In the genomic region with DNA sequence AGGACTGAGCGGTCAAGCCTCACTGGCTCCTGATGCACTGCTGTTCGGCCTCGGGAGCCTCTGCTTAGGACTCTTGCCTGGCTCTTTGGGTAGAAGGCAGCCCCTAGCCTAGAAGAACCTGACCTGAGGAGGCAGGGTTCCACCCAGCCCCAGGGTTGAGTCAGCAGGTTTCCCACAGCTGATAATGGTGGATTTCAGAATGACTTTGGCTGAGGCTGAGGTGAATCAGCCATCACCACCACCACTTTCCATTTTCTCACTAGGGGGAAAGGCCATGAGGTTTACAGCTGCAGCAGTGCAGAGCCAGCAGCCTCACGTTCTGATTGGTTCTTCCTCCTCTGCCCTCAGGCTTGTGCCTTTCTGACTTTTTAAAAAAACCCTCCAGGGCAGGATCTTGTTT, we compare ENCODE assay signal across 25 mouse cellular contexts. TPM values are rescaled to one million over a fixed set of nuclear protein-coding genes. Genes with fewer than 3 reads are reported as not detected.
DNase-seq lines count a peak whose midpoint lies in the region; ATAC-seq and TF ChIP-seq lines count a peak whose summit lies in the region.
"Had no signal": no experiment of that assay in that cellular context is flagged by ENCODE, and none has a peak within 500 bp of the region (broad histone marks: within the 10 kb centered on the region; RNA-seq: fewer than 3 reads in every experiment).

No protein-coding gene starts in this region.

- peak; percentile 93 for TF ChIP-seq EP300 in CH12.LX (IDR thresholded peaks at IDR 0.05; ENCODE audit: low read length)

- in situ Hi-C loops in CH12.LX (cut with MboI; ENCODE audit: low pct_ligation_motif_present, low pct_unique_long_range_greater_than_20kb, low sequenced_read_pairs): loop anchor here (5.0 kb wide), 2 partner anchors 36 to 81 kb away; no protein-coding TSS in a partner anchor

- dilution Hi-C loops in CH12.LX (cut with MboI; ENCODE audit: extremely low pct_ligation_motif_present, extremely low pct_unique_long_range_greater_than_20kb, low sequenced_read_pairs): no loop called here

- TF ChIP-seq RAD21 in CH12.LX (IDR thresholded peaks at IDR 0.05; ENCODE audit: low read depth, low read length): no peak

- peak; percentile 94 for DNase-seq in CH12.LX (ENCODE audit: extremely low read depth)
- peak; percentile 21 for DNase-seq in T-cell, adult 2 months (ENCODE audit: low spot score)
- peak; percentile 27 for DNase-seq in thymus, postnatal 14 days
- no peak for DNase-seq in kidney, adult 11 months
- DNase-seq in kidney, postnatal 10 days: no peak
- no peak for DNase-seq in cerebellum, adult 2 months
- DNase-seq: cerebellum, adult 11 months; lung, embryonic 14.5 days; midbrain, embryonic 14.5 days; retina, postnatal 1 day had no signal

- H3K4me1 ChIP-seq in neural tube, embryonic 13.5 days (replicated peaks): 0 out of 2 replicates have a peak, but pooled peaks cover 8% of the 10 kb centered on the region
- H3K4me1 ChIP-seq in neural tube, embryonic 15.5 days: peaks cover 6% of the 10 kb centered on the region; the same call in 1 of the 2 replicates
- peaks cover 21 to 63% of the 10 kb centered on the region in 2 experiments for H3K4me1 ChIP-seq in CH12.LX (ENCODE audit: control insufficient read depth in 1 of 2, insufficient read depth in 2 of 2)
- H3K4me1 ChIP-seq in cerebellum, adult 2 months (ENCODE audit: control insufficient read depth, insufficient read depth, low read length): peaks cover under 1% of the 10 kb centered on the region; the same call in 1 of the 2 replicates
- H3K4me1 ChIP-seq: forebrain, embryonic 12.5 days; neural tube, embryonic 12.5 days had no signal

- no peak overlapping the region for H3K4me3 ChIP-seq in neural tube, embryonic 13.5 days
- no peak overlapping the region for H3K4me3 ChIP-seq in neural tube, embryonic 15.5 days (replicated peaks)
- H3K4me3 ChIP-seq in CH12.LX (replicated peaks in 1 of 3; ENCODE audit: low read depth in 2 of 3, low read length in 2 of 3, poor library complexity in 1 of 3): no peak overlapping the region
- no peak overlapping the region for H3K4me3 ChIP-seq in cerebellum, adult 2 months (replicated peaks; ENCODE audit: insufficient read depth, low read depth, low read length)
- H3K4me3 ChIP-seq: embryonic facial prominence, embryonic 13.5 days; forebrain, embryonic 12.5 days; hindbrain, embryonic 10.5 days; intestine, embryonic 15.5 days; neural tube, embryonic 12.5 days had no signal

- H3K27me3 ChIP-seq in neural tube, embryonic 13.5 days: no peaks in the 10 kb centered on the region
- H3K27me3 ChIP-seq in neural tube, embryonic 15.5 days (replicated peaks): no peaks in the 10 kb centered on the region
- peaks cover 2% of the 10 kb centered on the region for H3K27me3 ChIP-seq in CH12.LX (replicated peaks)
- H3K27me3 ChIP-seq in cerebellum, adult 2 months (ENCODE audit: control insufficient read depth, insufficient read depth, low read length): no peaks in the 10 kb centered on the region
- H3K27me3 ChIP-seq: embryonic facial prominence, embryonic 13.5 days; forebrain, embryonic 12.5 days; intestine, embryonic 15.5 days; neural tube, embryonic 12.5 days had no signal

- no peak overlapping the region for H3K4me2 ChIP-seq in neural tube, embryonic 13.5 days
- no peak overlapping the region for H3K4me2 ChIP-seq in neural tube, embryonic 15.5 days
- no peak overlapping the region for H3K4me2 ChIP-seq in CH12.LX (ENCODE audit: insufficient read depth, low read depth, poor library complexity, severe bottlenecking)
- H3K4me2 ChIP-seq: embryonic facial prominence, embryonic 13.5 days; forebrain, embryonic 12.5 days; intestine, embryonic 15.5 days; lung, embryonic 14.5 days; neural tube, embryonic 12.5 days had no signal

- no peak for ATAC-seq in neural tube, embryonic 13.5 days (ENCODE audit: low read depth)
- no peak for ATAC-seq in neural tube, embryonic 15.5 days (ENCODE audit: low FRiP score)
- ATAC-seq: intestine, embryonic 15.5 days had no signal

- no peak for TF ChIP-seq CTCF in CH12.LX (conservative IDR thresholded peaks at IDR 0.05 in 1 of 2, IDR thresholded peaks at IDR 0.05 in 1 of 2; ENCODE audit: low read depth in 2 of 2, low read length in 2 of 2)
- TF ChIP-seq CTCF in cerebellum, adult 2 months (IDR thresholded peaks at IDR 0.05; ENCODE audit: borderline replicate concordance, insufficient read depth, low read depth, low read length): no peak

- no peak for TF ChIP-seq POLR2A in CH12.LX (IDR thresholded peaks at IDR 0.05; ENCODE audit: low read depth, low read length)
- no peak for TF ChIP-seq POLR2A in cerebellum, adult 2 months (IDR thresholded peaks at IDR 0.05; ENCODE audit: borderline replicate concordance, insufficient read depth, low read length)

- no peaks in the 10 kb centered on the region for H3K79me2 ChIP-seq in CH12.LX (replicated peaks; ENCODE audit: control insufficient read depth, extremely low read depth, insufficient read depth, poor library complexity, severe bottlenecking)

- no peak overlapping the region for H3K27ac ChIP-seq in neural tube, embryonic 13.5 days (replicated peaks)
- no peak overlapping the region for H3K27ac ChIP-seq in neural tube, embryonic 15.5 days (replicated peaks)
- H3K27ac ChIP-seq in CH12.LX (ENCODE audit: insufficient read depth, low read depth): no peak overlapping the region
- no peak overlapping the region for H3K27ac ChIP-seq in cerebellum, adult 2 months (ENCODE audit: insufficient read depth, low read length)
- H3K27ac ChIP-seq: embryonic facial prominence, embryonic 13.5 days; forebrain, embryonic 12.5 days; hindbrain, embryonic 10.5 days; intestine, embryonic 15.5 days; kidney, postnatal 0 days; neural tube, embryonic 12.5 days had no signal

- H3K9ac ChIP-seq in neural tube, embryonic 13.5 days: peak overlapping the region; percentile 34; the same call in 1 of the 2 replicates
- H3K9ac ChIP-seq in neural tube, embryonic 15.5 days (replicated peaks): no peak overlapping the region
- no peak overlapping the region for H3K9ac ChIP-seq in CH12.LX (ENCODE audit: insufficient read depth, low read depth)
- H3K9ac ChIP-seq: embryonic facial prominence, embryonic 13.5 days; forebrain, embryonic 12.5 days; intestine, embryonic 15.5 days; lung, embryonic 14.5 days; neural tube, embryonic 12.5 days had no signal

- peaks cover 6% of the 10 kb centered on the region; the same call in 1 of the 2 replicates for H3K36me3 ChIP-seq in neural tube, embryonic 13.5 days
- H3K36me3 ChIP-seq in neural tube, embryonic 15.5 days: no peaks in the 10 kb centered on the region
- H3K36me3 ChIP-seq in CH12.LX (replicated peaks in 1 of 2; ENCODE audit: control insufficient read depth in 1 of 2, insufficient read depth in 1 of 2, low read length in 1 of 2): peaks cover 0 to 29% of the 10 kb centered on the region in 2 experiments
- H3K36me3 ChIP-seq: intestine, embryonic 15.5 days had no signal

- H3K9me3 ChIP-seq in neural tube, embryonic 13.5 days: no peaks in the 10 kb centered on the region
- no peaks in the 10 kb centered on the region for H3K9me3 ChIP-seq in neural tube, embryonic 15.5 days (replicated peaks)
- no peaks in the 10 kb centered on the region for H3K9me3 ChIP-seq in CH12.LX (replicated peaks; ENCODE audit: low read length)
- H3K9me3 ChIP-seq: embryonic facial prominence, embryonic 13.5 days; forebrain, embryonic 12.5 days; hindbrain, embryonic 10.5 days; intestine, embryonic 15.5 days; neural tube, embryonic 12.5 days had no signal

- WGBS in neural tube, embryonic 13.5 days: 85% methylated on average over 4 of the region's 4 CpGs
- WGBS in neural tube, embryonic 15.5 days: 84% methylated on average over 4 of the region's 4 CpGs
- WGBS in cerebellum, adult 2 months: 61% methylated on average over 4 of the region's 4 CpGs

TF ChIP-seq in CH12.LX, 34 proteins besides CTCF, POLR2A, EP300 and RAD21 (continues in another document):
- TF ChIP-seq MAX (IDR thresholded peaks at IDR 0.05; ENCODE audit: low read length): peak; percentile 86
- no peak for TF ChIP-seq USF2 (conservative IDR thresholded peaks at IDR 0.05; ENCODE audit: low read depth, low read length)
- TF ChIP-seq NRF1 (IDR thresholded peaks at IDR 0.05; ENCODE audit: low read depth, low read length): peak; percentile 44; the same call in 1 of the 2 replicates
- TF ChIP-seq NELFE (IDR thresholded peaks at IDR 0.05; ENCODE audit: low read depth, low read length): no peak
- 0 out of 2 replicates have a peak, but pooled peaks have one; percentile 42 for TF ChIP-seq CHD1 (IDR thresholded peaks at IDR 0.05; ENCODE audit: low read depth, low read length)
- peak; percentile 86 for TF ChIP-seq JUND (conservative IDR thresholded peaks at IDR 0.05; ENCODE audit: low read depth, low read length)
- TF ChIP-seq MYC (IDR thresholded peaks at IDR 0.05; ENCODE audit: low read depth, low read length): peak; percentile 93
- TF ChIP-seq TCF12 (IDR thresholded peaks at IDR 0.05; ENCODE audit: low read depth, low read length): peak; percentile 92
- TF ChIP-seq UBTF (IDR thresholded peaks at IDR 0.05; ENCODE audit: low read depth, low read length): 0 out of 2 replicates have a peak, but pooled peaks have one; percentile 26
- no peak for TF ChIP-seq ZC3H11A (IDR thresholded peaks at IDR 0.05; ENCODE audit: low read depth, low read length)
- no peak for TF ChIP-seq POLR2AphosphoS2 (IDR thresholded peaks at IDR 0.05; ENCODE audit: low read depth, low read length)
- TF ChIP-seq SIN3A (IDR thresholded peaks at IDR 0.05; ENCODE audit: low read length): peak; percentile 96

RNA-seq across cellular contexts. Expression of a gene that starts 21.9 kb away (rescaled TPM):
- polyA plus RNA-seq in neural tube, embryonic 13.5 days (2015; fragmentation: Nextera tagmentation; extraction: Ambion mirVana): 5.9 TPM in 2 replicates
- polyA plus RNA-seq in neural tube, embryonic 15.5 days (2015; fragmentation: Nextera tagmentation; extraction: Ambion mirVana): 5.0 and 50.9 TPM in 2 replicates
- total RNA-seq in CH12.LX (2012; rRNA removed): 0.46 and 0.55 TPM in 2 replicates
- total RNA-seq in CH12.LX (2014; rRNA removed): 0.77 and 0.85 TPM in 2 replicates
- 4.4 and 5.5 TPM in 2 replicates for polyA plus RNA-seq in CH12.LX (2012; ENCODE audit: insufficient read length, low read depth)
- polyA plus RNA-seq in cerebellum, adult 2 months (2012; rRNA removed): 3.4 and 3.6 TPM in 2 replicates

RNA-seq across cellular contexts. Expression of a gene that starts 29.1 kb away (rescaled TPM):
- polyA plus RNA-seq in neural tube, embryonic 13.5 days (2015; fragmentation: Nextera tagmentation; extraction: Ambion mirVana): 1,170 and 1,204 TPM in 2 replicates
- polyA plus RNA-seq in neural tube, embryonic 15.5 days (2015; fragmentation: Nextera tagmentation; extraction: Ambion mirVana): 1,008 and 1,082 TPM in 2 replicates
- total RNA-seq in CH12.LX (2012; rRNA removed) (169 and 248 TPM in 2 replicates), CH12.LX (2014; rRNA removed) (371 and 466 TPM in 2 replicates)
- polyA plus RNA-seq in CH12.LX (2012; ENCODE audit: insufficient read length, low read depth): 209 and 278 TPM in 2 replicates
- 298 and 324 TPM in 2 replicates for polyA plus RNA-seq in cerebellum, adult 2 months (2012; rRNA removed)

RNA-seq across cellular contexts. Expression of a gene that starts 47.1 kb away (rescaled TPM):
- not detected in 2 replicates for polyA plus RNA-seq in neural tube, embryonic 13.5 days (2015; fragmentation: Nextera tagmentation; extraction: Ambion mirVana)
- polyA plus RNA-seq in neural tube, embryonic 15.5 days (2015; fragmentation: Nextera tagmentation; extraction: Ambion mirVana): not detected in 2 replicates
- total RNA-seq in CH12.LX (2012; rRNA removed) (not detected in 2 replicates), CH12.LX (2014; rRNA removed) (not detected in 2 replicates)
- polyA plus RNA-seq in CH12.LX (2012; ENCODE audit: insufficient read length, low read depth): not detected in 2 replicates
- polyA plus RNA-seq in cerebellum, adult 2 months (2012; rRNA removed): not detected in 2 replicates
- total RNA-seq: common myeloid progenitor, adult 5-6 weeks; gastrocnemius, adult 18-20 months; layer of hippocampus, adult 8-10 months; left cerebral cortex, postnatal 14 days; megakaryocyte progenitor cell, adult 5-6 weeks had no signal
- polyA plus RNA-seq: embryonic facial prominence, embryonic 13.5 days; forebrain, embryonic 12.5 days; heart, embryonic 14.5 days; hindbrain, embryonic 10.5 days; intestine, embryonic 15.5 days; kidney, postnatal 0 days; liver, adult 2 months; lung, embryonic 14.5 days; midbrain, embryonic 14.5 days; neural tube, embryonic 12.5 days had no signal

Comparison
In these comparisons a context has a peak if more than half of its experiments do, and no peak if none do; other contexts are left out.
1. DNase-seq: peak in CH12.LX (single experiment), T-cell, adult 2 months (single experiment) and thymus, postnatal 14 days (single experiment); none in kidney, adult 11 months (single experiment), kidney, postnatal 10 days (single experiment) and cerebellum, adult 2 months (0 of 2).